14 mouse cellular contexts compared by ENCODE assay signal in the genomic region with DNA sequence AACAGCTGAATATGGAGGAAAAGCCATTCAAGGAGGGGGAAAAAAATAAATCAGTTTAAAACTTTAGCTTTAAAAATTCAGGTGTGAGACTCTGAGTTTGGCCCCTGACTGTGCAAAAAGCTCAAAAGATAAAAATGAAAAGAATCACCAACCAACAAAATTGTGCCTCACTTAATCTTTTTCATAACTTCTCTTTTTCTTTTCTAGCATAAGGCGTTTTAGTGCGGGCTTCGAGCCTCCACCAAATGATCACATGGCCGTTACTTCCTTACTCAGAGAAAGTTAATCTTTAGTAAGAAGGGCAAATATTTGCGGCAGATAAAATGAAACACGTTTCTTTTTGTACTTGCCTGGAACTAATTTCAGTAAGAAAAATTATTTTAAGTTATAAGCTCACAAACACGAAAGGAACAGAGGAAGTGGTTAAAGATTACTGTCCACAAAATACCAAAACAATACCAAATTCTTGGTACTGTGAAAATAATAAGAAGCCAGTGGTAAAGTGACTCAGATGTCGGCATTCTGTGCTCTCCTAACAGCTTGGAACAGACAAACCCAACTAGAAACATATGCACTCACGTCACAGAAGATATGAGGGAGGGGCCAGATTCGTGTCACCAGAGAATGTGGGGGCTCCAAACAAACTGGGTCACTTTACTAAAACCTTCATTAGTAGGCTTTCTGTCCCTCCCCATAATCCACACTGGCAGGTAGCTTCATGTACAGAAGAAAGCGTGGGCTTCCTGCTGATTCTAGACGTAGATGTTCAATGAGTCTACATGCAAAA.
DNase-seq lines count a peak whose midpoint lies in the region; ATAC-seq and TF ChIP-seq lines count a peak whose summit lies in the region.
"Had no signal": no experiment of that assay in that cellular context is flagged by ENCODE, and none has a peak within 500 bp of the region (broad histone marks: within the 10 kb centered on the region; RNA-seq: fewer than 3 reads in every experiment).

No protein-coding gene starts in this region.

- H3K4me2 ChIP-seq in intestine, embryonic 14.5 days (ENCODE audit: low read length): peak overlapping the region; percentile 9; the same call in 1 of the 2 replicates
- no peak overlapping the region; the same call in 1 of the 2 replicates for H3K4me2 ChIP-seq in intestine, postnatal 0 days (replicated peaks; ENCODE audit: low read depth)
- H3K4me2 ChIP-seq: hindbrain, embryonic 12.5 days; limb, embryonic 12.5 days had no signal

- H3K9me3 ChIP-seq in intestine, embryonic 14.5 days (ENCODE audit: control insufficient read depth, low read length): no peaks in the 10 kb centered on the region
- H3K9me3 ChIP-seq in intestine, postnatal 0 days (ENCODE audit: control insufficient read depth): no peaks in the 10 kb centered on the region
- no peaks in the 10 kb centered on the region for H3K9me3 ChIP-seq in MEL (replicated peaks; ENCODE audit: insufficient read depth, low read length)
- H3K9me3 ChIP-seq: embryonic facial prominence, embryonic 10.5 days; hindbrain, embryonic 12.5 days; limb, embryonic 12.5 days had no signal

- no peak for TF ChIP-seq RAD21 in MEL (IDR thresholded peaks at IDR 0.05; ENCODE audit: low read depth, low read length)

- DNase-seq in intestine, embryonic 14.5 days (ENCODE audit: low spot score): no peak
- peak; percentile 78 for DNase-seq in MEL (ENCODE audit: low read depth, low spot score)
- DNase-seq in induced T-regulatory cell, adult 2 months (ENCODE audit: low read depth): peak; percentile 57
- DNase-seq in naive thymus-derived CD4-positive, alpha-beta T cell, adult 2 months (ENCODE audit: low read depth): peak; percentile 50
- DNase-seq in kidney, adult 2 months: no peak
- DNase-seq in heart, adult 9 months (ENCODE audit: low spot score in 2 of 2): no peak
- DNase-seq in layer of hippocampus, postnatal 10 days (ENCODE audit: low spot score in 2 of 2): no peak
- DNase-seq: cerebellum, postnatal 14 days; forebrain, postnatal 0 days; lung, adult 18-20 months had no signal

- no peak for TF ChIP-seq POLR2A in MEL (IDR thresholded peaks at IDR 0.05; ENCODE audit: control insufficient read depth in 1 of 2, insufficient read depth in 1 of 2, low read depth in 1 of 2, low read length in 2 of 2, poor library complexity in 1 of 2)
- no peak for TF ChIP-seq POLR2A in kidney, adult 2 months (IDR thresholded peaks at IDR 0.05; ENCODE audit: low read depth, low read length)

- TF ChIP-seq EP300 in MEL (IDR thresholded peaks at IDR 0.05; ENCODE audit: low read depth in 1 of 2, low read length in 2 of 2): peak; percentile 60 to 63; a peak in 2 of 4 replicates

- no peak overlapping the region for H3K27ac ChIP-seq in intestine, embryonic 14.5 days (ENCODE audit: low read depth)
- no peak overlapping the region for H3K27ac ChIP-seq in intestine, postnatal 0 days (ENCODE audit: low read depth, low read length)
- peak overlapping the region; percentile 71 for H3K27ac ChIP-seq in MEL (ENCODE audit: control insufficient read depth, low read depth, low read length)
- H3K27ac ChIP-seq in kidney, adult 2 months (ENCODE audit: insufficient read depth, low read depth, low read length): no peak overlapping the region
- H3K27ac ChIP-seq: embryonic facial prominence, embryonic 10.5 days; hindbrain, embryonic 12.5 days; limb, embryonic 12.5 days had no signal

- H3K4me1 ChIP-seq in intestine, embryonic 14.5 days (replicated peaks; ENCODE audit: control insufficient read depth, insufficient read depth, low read length): no peaks in the 10 kb centered on the region
- H3K4me1 ChIP-seq in intestine, postnatal 0 days (replicated peaks; ENCODE audit: control insufficient read depth, insufficient read depth, low read length): no peaks in the 10 kb centered on the region
- peaks cover 0 to 9% of the 10 kb centered on the region in 2 experiments; a peak in 2 of 4 replicates for H3K4me1 ChIP-seq in MEL (ENCODE audit: control insufficient read depth in 1 of 2, insufficient read depth in 2 of 2, low read length in 2 of 2)
- no peaks in the 10 kb centered on the region for H3K4me1 ChIP-seq in kidney, adult 2 months (ENCODE audit: control insufficient read depth, insufficient read depth, low read length)
- H3K4me1 ChIP-seq: embryonic facial prominence, embryonic 10.5 days; hindbrain, embryonic 12.5 days; limb, embryonic 12.5 days had no signal

- H3K4me3 ChIP-seq in intestine, embryonic 14.5 days (ENCODE audit: low read depth, low read length): no peak overlapping the region
- H3K4me3 ChIP-seq in intestine, postnatal 0 days (ENCODE audit: low read depth, low read length): no peak overlapping the region
- H3K4me3 ChIP-seq in MEL (ENCODE audit: control insufficient read depth in 1 of 2, insufficient read depth in 1 of 2, low read depth in 2 of 2, low read length in 2 of 2): peak overlapping the region in 1 of 2 experiments; percentile 7; a peak in 2 of 4 replicates
- H3K4me3 ChIP-seq in kidney, adult 2 months (ENCODE audit: insufficient read depth, low read depth, low read length): no peak overlapping the region
- H3K4me3 ChIP-seq: embryonic facial prominence, embryonic 10.5 days; hindbrain, embryonic 12.5 days; limb, embryonic 12.5 days had no signal

- no peaks in the 10 kb centered on the region for H3K36me3 ChIP-seq in intestine, embryonic 14.5 days (ENCODE audit: control insufficient read depth, insufficient read depth, low read length)
- H3K36me3 ChIP-seq in intestine, postnatal 0 days (ENCODE audit: control insufficient read depth, insufficient read depth): no peaks in the 10 kb centered on the region
- H3K36me3 ChIP-seq in MEL (ENCODE audit: control insufficient read depth in 1 of 2, insufficient read depth in 2 of 2, low read length in 2 of 2): peaks cover 0 to 7% of the 10 kb centered on the region in 2 experiments; a peak in 2 of 4 replicates
- no peaks in the 10 kb centered on the region for H3K36me3 ChIP-seq in kidney, adult 2 months (ENCODE audit: control insufficient read depth, insufficient read depth, low read length)
- H3K36me3 ChIP-seq: embryonic facial prominence, embryonic 10.5 days; hindbrain, embryonic 12.5 days; limb, embryonic 12.5 days had no signal

- ATAC-seq in intestine, embryonic 14.5 days (replicated peaks; ENCODE audit: low FRiP score, low TSS enrichment, low read depth): no peak
- no peak for ATAC-seq in intestine, postnatal 0 days
- ATAC-seq: forebrain, postnatal 0 days had no signal

- no peak overlapping the region for H3K9ac ChIP-seq in intestine, embryonic 14.5 days (ENCODE audit: low read length)
- H3K9ac ChIP-seq in intestine, postnatal 0 days (ENCODE audit: low read depth, low read length): no peak overlapping the region
- H3K9ac ChIP-seq in MEL (ENCODE audit: control insufficient read depth, low read depth, low read length, poor library complexity, severe bottlenecking): peak overlapping the region; percentile 25
- H3K9ac ChIP-seq: forebrain, postnatal 0 days; hindbrain, embryonic 12.5 days; limb, embryonic 12.5 days had no signal

- no peaks in the 10 kb centered on the region for H3K27me3 ChIP-seq in intestine, embryonic 14.5 days (replicated peaks; ENCODE audit: control insufficient read depth, insufficient read depth, low read length)
- no peaks in the 10 kb centered on the region for H3K27me3 ChIP-seq in intestine, postnatal 0 days (replicated peaks; ENCODE audit: control insufficient read depth, insufficient read depth, low read length)
- H3K27me3 ChIP-seq in MEL (ENCODE audit: control insufficient read depth in 1 of 2, insufficient read depth in 2 of 2, low read length in 2 of 2): no peaks in the 10 kb centered on the region
- no peaks in the 10 kb centered on the region for H3K27me3 ChIP-seq in kidney, adult 2 months (replicated peaks; ENCODE audit: control insufficient read depth, insufficient read depth, low read length)
- H3K27me3 ChIP-seq: hindbrain, embryonic 12.5 days had no signal

- 60% methylated on average over 12 of the region's 12 CpGs for WGBS in intestine, embryonic 14.5 days
- 40% methylated on average over 12 of the region's 12 CpGs for WGBS in intestine, postnatal 0 days
- WGBS in kidney, adult 2 months: 46% methylated on average over 12 of the region's 12 CpGs

- no peaks in the 10 kb centered on the region for H3K79me2 ChIP-seq in MEL (ENCODE audit: control insufficient read depth, insufficient read depth, low read length, poor library complexity)

- no peak for TF ChIP-seq CTCF in intestine, postnatal 0 days (IDR thresholded peaks at IDR 0.05; ENCODE audit: low read depth)
- TF ChIP-seq CTCF in MEL (IDR thresholded peaks at IDR 0.05 in 2 of 3, conservative IDR thresholded peaks at IDR 0.05 in 1 of 3; ENCODE audit: control insufficient read depth in 1 of 3, insufficient read depth in 1 of 3, low read depth in 2 of 3, low read length in 3 of 3, poor library complexity in 1 of 3, severe bottlenecking in 1 of 3): no peak
- TF ChIP-seq CTCF in kidney, adult 2 months (conservative IDR thresholded peaks at IDR 0.05; ENCODE audit: insufficient read depth, insufficient read length, low read depth, low read length): no peak

TF ChIP-seq in MEL, 35 proteins besides CTCF, POLR2A, EP300 and RAD21 (continues in another document):
- TF ChIP-seq ZNF384 (IDR thresholded peaks at IDR 0.05; ENCODE audit: low read depth, low read length): 0 out of 2 replicates have a peak, but pooled peaks have one; percentile 8
- peak; percentile 57 for TF ChIP-seq SIN3A (IDR thresholded peaks at IDR 0.05; ENCODE audit: low read length)
- TF ChIP-seq MEF2A (IDR thresholded peaks at IDR 0.05; ENCODE audit: extremely low read depth, insufficient replicate concordance, low read depth, low read length, poor library complexity, severe bottlenecking): no peak
- TF ChIP-seq ETS1 (IDR thresholded peaks at IDR 0.05; ENCODE audit: low read depth, low read length): peak; percentile 76
- TF ChIP-seq UBTF (IDR thresholded peaks at IDR 0.05; ENCODE audit: borderline replicate concordance, insufficient read depth, low read depth, low read length): no peak
- no peak for TF ChIP-seq MAZ (IDR thresholded peaks at IDR 0.05; ENCODE audit: low read depth, low read length)
- TF ChIP-seq CHD2 (IDR thresholded peaks at IDR 0.05; ENCODE audit: low read length): no peak
- no peak for TF ChIP-seq NRF1 (IDR thresholded peaks at IDR 0.05; ENCODE audit: insufficient read depth, low read depth, low read length, poor library complexity, severe bottlenecking)
- no peak for TF ChIP-seq BHLHE40 (IDR thresholded peaks at IDR 0.05; ENCODE audit: borderline replicate concordance, low read depth, low read length)
- peak; percentile 89 for TF ChIP-seq USF1 (IDR thresholded peaks at IDR 0.05; ENCODE audit: low read depth, low read length)
- peak; percentile 87 for TF ChIP-seq MYC (IDR thresholded peaks at IDR 0.05; ENCODE audit: low read depth, low read length)
- no peak for TF ChIP-seq ZKSCAN1 (IDR thresholded peaks at IDR 0.05; ENCODE audit: low read depth, low read length)
- TF ChIP-seq POLR2AphosphoS5 (IDR thresholded peaks at IDR 0.05; ENCODE audit: borderline replicate concordance, low read depth, low read length): no peak
- no peak for TF ChIP-seq GABPA (IDR thresholded peaks at IDR 0.05; ENCODE audit: low read depth, low read length)
- peak; percentile 97 for TF ChIP-seq MAX (IDR thresholded peaks at IDR 0.05; ENCODE audit: low read length)
- TF ChIP-seq NELFE (IDR thresholded peaks at IDR 0.05; ENCODE audit: low read depth, low read length): no peak

Comparison
In these comparisons a context has a peak if more than half of its experiments do, and no peak if none do; other contexts are left out.
1. DNase-seq: peak in MEL (single experiment), induced T-regulatory cell, adult 2 months (single experiment) and naive thymus-derived CD4-positive, alpha-beta T cell, adult 2 months (single experiment); none in intestine, embryonic 14.5 days (single experiment), kidney, adult 2 months (single experiment), heart, adult 9 months (0 of 2) and layer of hippocampus, postnatal 10 days (0 of 2).